Mouse (Mus musculus): Measurements from ENCODE around the gene Mtf2.
A peak's percentile ranks its signal among the peaks of the same experiment; 100 is the strongest.
"Not testable (repeated sequence)": the region's sequence is repeated elsewhere in the genome, so short reads cannot be mapped to it uniquely, and the experiment has no call there.

The Mtf2 gene

DNA sequence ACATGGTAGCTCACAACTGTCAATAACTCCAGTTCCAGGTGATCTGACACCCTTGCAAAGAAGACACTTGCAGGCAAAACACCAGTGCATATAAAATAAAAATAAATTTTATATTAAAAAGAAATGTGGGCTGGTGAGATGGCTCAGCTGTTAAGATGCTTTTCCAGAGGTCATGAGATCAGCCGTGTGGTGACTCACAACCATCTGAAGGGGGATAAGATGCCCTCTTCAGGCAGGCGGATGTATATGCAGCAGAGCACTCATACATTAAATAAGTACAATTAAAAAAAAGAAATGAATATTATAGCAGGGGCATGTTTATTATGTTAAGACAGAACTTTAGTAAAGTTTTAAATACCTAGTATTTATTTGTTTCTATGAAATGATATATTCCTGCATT is 16.9 kb downstream of the Mtf2 start:
- DNase-seq (ENCODE audit: extremely low spot score), result no peak

DNA sequence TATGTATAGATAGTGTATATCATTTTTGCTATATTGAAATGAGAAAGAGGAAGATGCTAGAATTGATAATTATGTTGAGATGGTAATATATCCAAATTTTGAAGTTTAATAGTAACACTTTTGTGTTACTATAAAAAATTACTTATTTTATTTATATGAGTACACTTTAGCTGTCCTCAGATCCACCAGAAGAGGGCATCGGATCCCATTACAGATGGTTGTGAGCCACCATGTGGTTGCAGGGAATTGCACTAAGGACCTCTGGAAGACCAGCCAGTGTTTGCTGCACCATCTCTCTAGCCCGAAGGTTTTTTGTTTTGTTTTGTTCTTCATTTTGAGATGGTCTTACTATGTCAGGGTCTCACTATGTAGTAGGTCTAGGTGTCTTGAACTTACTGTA is 20.0 kb downstream of the Mtf2 start:
- DNase-seq (ENCODE audit: extremely low spot score), result no peak

DNA sequence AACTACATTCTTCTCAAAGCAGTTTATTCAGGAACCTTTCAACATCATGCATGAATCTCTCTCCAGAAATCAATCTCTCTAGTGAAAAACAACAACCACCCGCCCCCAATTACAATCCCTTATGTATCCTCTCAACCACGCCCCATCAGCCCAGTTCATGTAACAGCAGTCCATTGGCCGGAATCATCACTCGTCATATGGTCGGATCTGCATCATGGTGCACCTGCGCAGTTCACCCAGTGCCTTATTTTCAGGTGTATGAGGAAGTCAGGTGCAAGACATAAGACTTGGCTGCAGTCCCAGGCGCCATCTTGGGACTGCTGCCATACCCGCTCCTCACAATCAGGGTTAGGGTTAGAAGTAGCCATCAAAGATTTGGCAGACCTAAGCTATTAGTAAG is 27.3 kb downstream of the Mtf2 start:
- DNase-seq (ENCODE audit: extremely low spot score), result not testable (repeated sequence)

- DNase-seq (ENCODE audit: extremely low spot score), result no peak
Measured at GRCm38 (mm10) chr5:108097676-108098075, 32.2 kb downstream of the Mtf2 start.

DNA sequence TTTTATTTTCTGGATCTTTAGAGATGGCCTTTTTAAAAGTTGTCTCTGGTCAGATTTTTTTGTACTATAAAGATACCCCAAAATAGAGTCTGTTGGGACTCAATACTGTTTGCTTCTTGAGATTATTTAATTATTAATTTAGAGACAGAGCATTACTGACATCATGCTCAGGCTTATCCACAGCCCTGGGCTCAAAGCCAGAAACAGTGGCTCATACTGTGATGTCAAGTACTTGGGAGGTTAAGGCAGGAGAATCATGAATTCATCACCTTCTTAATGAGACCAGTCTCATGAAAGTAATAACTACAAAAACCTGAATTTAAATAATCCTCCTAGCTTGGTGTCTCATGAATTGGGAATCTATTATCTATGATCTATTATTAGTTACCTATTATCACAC is 34.7 kb downstream of the Mtf2 start:
- no peak for DNase-seq (ENCODE audit: extremely low spot score)

GRCm38 (mm10) chr5:108104306-108104705 is 38.8 kb downstream of the Mtf2 start:
- no peak for DNase-seq (ENCODE audit: extremely low spot score)

- DNase-seq (ENCODE audit: extremely low spot score), result no peak
Measured at GRCm38 (mm10) chr5:108109346-108109745, 43.9 kb downstream of the Mtf2 start.

- DNase-seq (ENCODE audit: extremely low spot score), result no peak
Measured at GRCm38 (mm10) chr5:108117693-108118092, 52.2 kb downstream of the Mtf2 start.

DNA sequence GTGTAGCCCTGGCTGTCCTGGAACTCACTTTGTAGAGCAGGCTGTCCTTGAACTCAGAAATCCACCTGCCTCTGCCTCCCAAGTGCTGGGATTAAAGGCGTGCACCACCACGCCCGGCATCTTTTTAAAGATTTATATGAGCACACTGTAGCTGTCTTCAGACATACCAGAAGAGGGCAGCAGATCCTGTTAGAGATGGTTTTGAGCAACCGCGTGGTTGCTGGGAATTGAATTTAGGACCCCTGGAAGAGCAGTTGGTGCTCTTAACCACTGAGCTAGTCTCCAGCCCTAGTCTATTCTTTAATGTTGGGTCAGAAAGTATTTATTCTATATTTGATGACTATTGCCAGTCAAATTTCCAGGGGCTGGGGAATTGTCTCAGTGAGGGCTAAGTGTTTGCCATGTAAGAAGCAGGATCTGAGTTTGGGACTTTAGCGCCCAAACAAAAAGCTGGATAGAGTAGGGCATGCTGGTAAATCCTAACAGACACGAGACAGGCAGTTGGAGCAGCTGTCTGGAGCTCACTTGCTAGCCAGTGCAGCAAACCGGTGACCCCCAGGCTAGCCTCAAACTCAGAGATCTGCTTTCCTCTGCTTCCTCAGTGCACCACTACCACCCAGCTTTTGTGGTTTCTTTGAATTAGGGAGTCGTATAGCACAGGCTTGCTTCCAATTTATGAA is 54.9 kb downstream of the Mtf2 start:
- DNase-seq (ENCODE audit: extremely low spot score), result no peak

- DNase-seq (ENCODE audit: extremely low spot score), result no peak
Measured at GRCm38 (mm10) chr5:108131849-108132440, 66.5 kb downstream of the Mtf2 start.

DNA sequence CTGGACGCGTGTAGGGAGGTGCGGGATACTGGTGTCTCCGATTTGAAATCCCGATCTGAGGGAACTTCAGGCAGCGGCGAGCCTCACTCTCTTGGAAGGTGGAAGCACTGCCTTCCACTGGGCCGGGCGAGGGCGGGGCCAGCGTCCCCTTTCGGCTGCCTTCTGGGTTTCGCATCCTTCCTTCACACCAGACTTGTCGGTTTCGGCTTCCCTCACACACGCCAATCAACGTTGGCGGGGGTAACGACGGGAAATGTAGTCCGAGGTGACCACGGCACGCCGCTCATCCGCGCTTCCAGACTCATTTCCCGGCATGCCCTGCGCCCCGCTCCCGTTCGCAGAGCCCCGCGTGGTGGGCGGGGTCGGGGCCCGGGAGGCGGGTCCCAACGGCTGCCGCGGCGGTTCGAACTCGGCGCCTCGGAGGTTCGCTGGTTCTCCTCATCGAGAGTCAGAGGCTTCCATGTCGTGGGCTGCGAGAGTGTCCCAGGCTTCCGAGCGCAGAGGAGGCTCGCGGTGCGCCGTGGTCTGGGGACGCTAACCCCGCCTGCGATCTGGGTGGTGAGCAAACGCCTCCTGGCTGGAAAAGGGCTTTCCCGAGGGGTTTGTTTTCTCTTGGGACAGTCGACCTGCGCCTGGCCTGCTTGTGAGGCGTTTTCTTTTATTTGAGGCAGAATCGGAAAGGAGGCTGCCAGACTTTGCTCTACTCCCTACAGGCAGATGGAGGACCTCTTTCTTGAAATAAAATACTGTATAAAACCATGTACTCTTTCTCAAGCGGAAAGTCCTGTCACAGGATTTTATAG is 67.2 kb downstream of the Mtf2 start, which contains the start of the genes Tmed5 and Ccdc18:
Tmed5 (minus strand) TSS at position 180 of the 803 bp plus-strand sequence.
Ccdc18 (plus strand) TSS at position 435 of the 803 bp plus-strand sequence.
- peak; percentile 98 for DNase-seq (ENCODE audit: extremely low spot score)

GRCm38 (mm10) chr5:108152592-108152991 is 87.1 kb downstream of the Mtf2 start:
- DNase-seq (ENCODE audit: extremely low spot score), result no peak
